Mouse (Mus musculus) embryonic facial prominence, embryonic 12.5 days (tissue): ENCODE data around the gene Fos. TPM values are rescaled to one million over a fixed set of nuclear protein-coding genes. Genes with fewer than 3 reads are reported as not detected.

Source experiments
- ATAC-seq: fragments of 200-750 bp; cut with Nextera tagmentation; 2 replicates; pipeline ENCODE4 v1.8.0; 2017; ENCODE audit not compliant: insufficient number of reproducible peaks, insufficient read depth, low FRiP score, low TSS enrichment
- H3K27ac ChIP-seq: fragments of 300-500 bp; sonication (generic); 2 replicates; pipeline ENCODE4 v1.5.1; 2016; ENCODE audit warnings: mild to moderate bottlenecking
- H3K27me3 ChIP-seq: fragments of 300-500 bp; sonication (generic); 2 replicates; pipeline ENCODE4 v1.6.1; 2016; ENCODE audit warnings: mild to moderate bottlenecking, moderate library complexity
- H3K36me3 ChIP-seq: fragments of 300-500 bp; sonication (generic); 2 replicates; pipeline ENCODE4 v1.6.1; 2016; ENCODE audit warnings: mild to moderate bottlenecking
- H3K4me1 ChIP-seq: fragments of 300-500 bp; sonication (generic); 2 replicates; pipeline ENCODE4 v1.6.1; 2016
- H3K4me2 ChIP-seq: fragments of 300-500 bp; sonication (generic); replicated peaks from 2 replicates; pipeline ENCODE4 v1.6.1; 2016; ENCODE audit warnings: mild to moderate bottlenecking, moderate library complexity
- H3K4me3 ChIP-seq: fragments of 300-500 bp; sonication (generic); 2 replicates; pipeline ENCODE4 v1.5.1; 2016; ENCODE audit warnings: mild to moderate bottlenecking
- H3K9ac ChIP-seq: fragments of 300-500 bp; sonication (generic); 2 replicates; pipeline ENCODE4 v1.6.1; 2016; ENCODE audit warnings: mild to moderate bottlenecking, moderate library complexity
- H3K9me3 ChIP-seq: fragments of 300-500 bp; sonication (generic); 2 replicates; pipeline ENCODE4 v1.6.1; 2016; ENCODE audit warnings: mild to moderate bottlenecking, moderate library complexity
- WGBS: fragments of 180-500 bp; shearing (Covaris S2); methylation state at CpG from one replicate; pipeline ENCODE4 v1.1.7; 2016; 5-methylcytosine and 5-hydroxymethylcytosine counted together
- polyA plus RNA-seq: library from polyadenylated mRNA; unstranded; fragments of >200 nt; fragmentation: Nextera tagmentation; extraction: Ambion mirVana; gene quantifications from 2 replicates; pipeline ENCODE4 v1.2.1, GENCODE M21; 2016

The Fos gene
- polyA plus RNA-seq: 2.3 and 3.5 TPM in 2 replicates

GRCm38 (mm10) chr12:85473481-85474297 lies at the start of gene Fos:
TSS of gene Fos (plus strand) at chr12:85473890.
- peak; percentile 88 for ATAC-seq

GRCm38 (mm10) chr12:85425721-85426120 lies 48.0 kb upstream of the Fos start:
- Histone ChIP-seq H3K4me3 (no peak overlapping the region), H3K9me3 (no peaks in the 10 kb centered on the region), H3K4me1 (no peaks in the 10 kb centered on the region), H3K27ac (no peak overlapping the region), H3K27me3 (no peaks in the 10 kb centered on the region), H3K9ac (no peak overlapping the region), H3K4me2 (no peak overlapping the region), H3K36me3 (no peaks in the 10 kb centered on the region)
- WGBS: 87% methylated on average over 11 of the region's 11 CpGs
- no peak for ATAC-seq

More at GRCm38 (mm10) chr12:85473481-85474297, at the start of gene Fos:
- Histone ChIP-seq H3K4me1 (peaks cover 24% of the 10 kb centered on the region; the same call in 1 of the 2 replicates), H3K4me2 (peak within 1 kb of the TSS; percentile 100), H3K27ac (peak within 1 kb of the TSS; percentile 74), H3K4me3 (peak within 1 kb of the TSS; percentile 58), H3K9me3 (no peaks in the 10 kb centered on the region), H3K9ac (peak within 1 kb of the TSS; percentile 51), H3K27me3 (peaks cover 29% of the 10 kb centered on the region), H3K36me3 (no peaks in the 10 kb centered on the region)
- WGBS: under 1% methylated on average over 55 of the region's 56 CpGs

DNA sequence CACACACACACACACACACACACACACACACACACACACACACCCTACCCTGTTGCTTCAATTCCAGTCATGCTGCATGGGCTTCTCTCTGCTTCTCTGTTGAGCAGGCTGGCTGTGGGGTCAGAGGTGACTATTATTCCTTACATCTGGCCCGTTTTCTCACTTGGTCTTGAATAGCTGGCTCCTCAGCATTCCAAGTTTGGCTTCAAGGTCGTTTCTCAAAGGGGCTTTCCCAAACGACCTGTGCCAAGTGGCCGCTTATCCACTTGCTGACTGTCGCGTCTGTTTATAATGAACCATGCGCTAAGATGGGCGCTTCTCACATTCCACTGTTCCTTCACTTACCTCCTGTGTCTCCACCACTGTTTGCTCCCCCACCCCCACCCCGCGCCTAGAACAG lies 47.6 kb upstream of the Fos start:
- WGBS: 53% methylated on average over 10 of the region's 10 CpGs

DNA sequence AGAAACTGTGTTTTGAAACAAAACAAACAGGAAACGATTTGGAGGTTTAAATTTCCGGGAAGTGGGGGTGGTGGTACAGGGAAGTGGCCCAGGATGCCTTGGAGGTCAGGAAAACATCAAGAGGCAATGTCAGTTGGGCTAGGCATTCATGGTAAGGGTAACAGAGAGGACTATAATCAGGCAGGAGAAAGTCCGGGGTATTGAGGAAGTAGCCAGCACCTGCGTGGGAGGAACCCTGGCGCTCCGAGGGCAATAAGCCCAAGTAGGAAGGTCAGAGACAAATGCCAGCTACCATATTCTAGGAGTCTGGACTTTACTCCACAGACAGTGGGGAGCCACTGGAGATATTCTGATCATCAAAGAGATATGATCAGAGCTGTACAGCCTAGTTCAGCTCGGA lies 45.9 kb upstream of the Fos start:
- no peaks in the 10 kb centered on the region for H3K27me3 ChIP-seq
- ATAC-seq: no peak
- no peaks in the 10 kb centered on the region for H3K9me3 ChIP-seq
- H3K4me3 ChIP-seq: no peak overlapping the region
- no peaks in the 10 kb centered on the region for H3K4me1 ChIP-seq
- H3K36me3 ChIP-seq: no peaks in the 10 kb centered on the region
- H3K4me2 ChIP-seq: no peak overlapping the region
- WGBS: 74% methylated on average over 7 of the region's 7 CpGs
- no peak overlapping the region for H3K9ac ChIP-seq
- no peak overlapping the region for H3K27ac ChIP-seq

More for the DNA sequence above, 47.6 kb upstream of the Fos start:
- Histone ChIP-seq H3K9ac (no peak overlapping the region), H3K36me3 (no peaks in the 10 kb centered on the region), H3K27ac (no peak overlapping the region), H3K4me1 (no peaks in the 10 kb centered on the region), H3K27me3 (no peaks in the 10 kb centered on the region), H3K4me2 (no peak overlapping the region), H3K4me3 (no peak overlapping the region), H3K9me3 (no peaks in the 10 kb centered on the region)
- no peak for ATAC-seq

GRCm38 (mm10) chr12:85429999-85430398 lies 43.7 kb upstream of the Fos start:
- no peaks in the 10 kb centered on the region for H3K27me3 ChIP-seq
- H3K9ac ChIP-seq: no peak overlapping the region
- H3K4me3 ChIP-seq: no peak overlapping the region
- peaks cover 14% of the 10 kb centered on the region for H3K4me1 ChIP-seq
- no peak for ATAC-seq
- no peak overlapping the region for H3K4me2 ChIP-seq
- no peaks in the 10 kb centered on the region for H3K9me3 ChIP-seq
- H3K27ac ChIP-seq: no peak overlapping the region
- WGBS: 71% methylated on average over 4 of the region's 4 CpGs
- H3K36me3 ChIP-seq: no peaks in the 10 kb centered on the region

DNA sequence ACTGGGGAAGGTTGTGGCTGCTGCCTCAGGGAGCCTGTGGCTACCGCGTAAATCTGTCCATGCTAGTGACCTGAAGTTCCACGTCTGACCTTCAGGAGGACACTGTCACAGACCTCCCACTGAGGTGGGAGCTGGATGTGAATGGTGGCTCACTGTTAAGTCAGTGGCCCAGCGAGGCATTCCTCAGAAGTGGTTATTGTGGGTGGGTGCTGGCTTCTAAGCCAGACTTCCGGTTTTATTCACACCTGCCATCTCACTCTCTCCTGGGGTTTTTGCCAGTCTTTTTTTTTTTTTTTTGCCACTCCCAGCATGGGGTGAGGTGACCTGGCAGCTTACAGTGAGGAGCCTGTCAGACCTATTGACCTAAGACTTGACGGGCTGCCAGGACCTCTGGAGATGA lies 43.3 kb upstream of the Fos start:
- WGBS: 42% methylated on average over 6 of the region's 6 CpGs

DNA sequence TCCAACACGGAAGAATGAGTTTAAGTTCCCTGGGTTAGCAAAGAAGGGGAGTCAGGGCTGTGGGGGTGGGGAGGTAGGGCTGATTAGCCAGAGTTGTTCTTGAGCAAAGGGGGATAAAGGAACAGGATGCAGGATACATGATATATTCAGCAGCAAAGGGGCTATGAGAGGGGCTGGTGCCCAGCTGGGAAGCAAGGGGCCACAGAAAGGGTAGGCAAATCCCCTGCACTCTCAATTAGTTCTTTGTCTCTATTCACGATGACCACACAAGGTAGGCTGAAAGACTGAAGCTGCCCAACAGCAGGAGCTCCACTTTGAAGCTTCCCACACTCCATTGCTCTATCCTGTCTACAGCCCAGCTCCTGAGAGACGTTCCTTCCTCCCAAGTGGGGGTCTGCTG lies 39.8 kb upstream of the Fos start:
- Histone ChIP-seq H3K4me2 (no peak overlapping the region), H3K4me3 (no peak overlapping the region), H3K27me3 (no peaks in the 10 kb centered on the region), H3K36me3 (no peaks in the 10 kb centered on the region), H3K9me3 (no peaks in the 10 kb centered on the region), H3K9ac (no peak overlapping the region), H3K4me1 (peaks cover 29% of the 10 kb centered on the region), H3K27ac (no peak overlapping the region)
- ATAC-seq: no peak
- WGBS: 9% methylated on average over 3 of the region's 3 CpGs

More for the DNA sequence above, 43.3 kb upstream of the Fos start:
- Histone ChIP-seq H3K4me3 (no peak overlapping the region), H3K9ac (no peak overlapping the region), H3K27me3 (no peaks in the 10 kb centered on the region), H3K27ac (no peak overlapping the region), H3K9me3 (no peaks in the 10 kb centered on the region), H3K36me3 (no peaks in the 10 kb centered on the region), H3K4me1 (peaks cover 14% of the 10 kb centered on the region), H3K4me2 (no peak overlapping the region)
- no peak for ATAC-seq

- Histone ChIP-seq H3K36me3 (no peaks in the 10 kb centered on the region), H3K4me1 (peaks cover 29% of the 10 kb centered on the region), H3K27me3 (no peaks in the 10 kb centered on the region), H3K27ac (no peak overlapping the region), H3K9ac (no peak overlapping the region), H3K9me3 (no peaks in the 10 kb centered on the region), H3K4me3 (no peak overlapping the region), H3K4me2 (no peak overlapping the region)
- WGBS: 47% methylated on average over 5 of the region's 5 CpGs
- no peak for ATAC-seq
Observed at GRCm38 (mm10) chr12:85434526-85434925, 39.2 kb upstream of the Fos start.

- peak; percentile 61 for ATAC-seq
- 64% methylated on average over 10 of the region's 10 CpGs for WGBS
Observed at GRCm38 (mm10) chr12:85436021-85436621, 37.6 kb upstream of the Fos start.

DNA sequence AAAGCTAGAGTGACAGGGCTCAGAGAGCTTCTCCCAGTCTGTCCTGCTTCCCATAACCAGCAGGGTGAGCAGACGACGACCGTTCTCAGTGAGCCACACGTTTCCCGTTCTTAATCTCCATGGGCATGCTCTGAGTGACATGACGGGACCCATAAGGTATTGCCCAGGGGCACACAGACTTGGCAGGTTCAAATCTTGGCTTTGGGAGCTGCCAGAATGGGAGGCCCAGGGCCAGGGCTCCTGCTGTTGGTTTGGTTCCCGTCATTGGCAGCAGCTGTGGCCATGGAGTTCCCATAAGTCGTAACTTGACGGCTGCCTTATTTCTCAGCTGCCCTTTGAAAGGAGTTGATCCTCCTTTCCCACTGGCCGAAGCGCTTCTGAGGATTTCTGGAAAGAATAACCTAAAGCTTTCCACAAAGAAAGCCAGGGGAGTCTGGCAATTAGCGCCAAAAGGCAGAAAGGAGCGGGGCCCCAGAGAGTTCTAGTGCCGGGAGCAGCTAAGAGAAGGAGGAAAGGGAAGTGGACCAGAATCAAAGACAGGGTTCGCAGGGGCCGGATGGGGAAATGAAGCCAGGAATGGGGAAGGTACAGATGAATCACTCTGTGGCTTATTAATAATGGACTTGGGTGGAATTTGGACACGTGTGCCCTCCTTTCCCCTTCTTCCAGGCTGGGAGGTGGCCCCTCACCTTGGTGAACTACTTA lies 36.4 kb upstream of the Fos start:
- H3K4me3 ChIP-seq: no peak overlapping the region
- H3K27ac ChIP-seq: no peak overlapping the region
- H3K9me3 ChIP-seq: no peaks in the 10 kb centered on the region

More at GRCm38 (mm10) chr12:85436021-85436621, 37.6 kb upstream of the Fos start:
- Histone ChIP-seq H3K4me3 (no peak overlapping the region), H3K9ac (no peak overlapping the region), H3K27me3 (no peaks in the 10 kb centered on the region), H3K4me1 (peaks cover 29% of the 10 kb centered on the region), H3K9me3 (no peaks in the 10 kb centered on the region), H3K4me2 (no peak overlapping the region), H3K36me3 (no peaks in the 10 kb centered on the region), H3K27ac (no peak overlapping the region)

DNA sequence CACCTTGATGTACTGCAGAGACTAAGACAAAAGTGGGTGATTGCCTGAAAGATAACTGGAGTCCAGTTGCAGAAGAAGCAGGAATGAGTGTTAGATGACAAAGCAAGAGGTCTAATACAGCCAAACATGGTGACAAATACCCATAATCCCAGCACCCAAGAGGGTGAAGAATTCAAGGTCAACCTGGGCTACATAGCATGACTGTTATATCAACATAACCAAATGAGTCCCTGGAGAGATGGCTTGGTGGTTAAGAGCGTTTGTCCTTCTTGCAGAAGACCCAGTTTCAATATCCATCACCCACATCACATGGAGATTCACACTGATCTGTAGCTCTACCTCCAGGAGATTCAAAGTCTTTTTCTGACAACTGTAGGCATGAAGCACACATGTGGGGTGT lies 30.2 kb upstream of the Fos start:
- no peak for ATAC-seq
- Histone ChIP-seq H3K4me1 (0 out of 2 replicates have a peak, but pooled peaks cover 8% of the 10 kb centered on the region), H3K27ac (no peak overlapping the region), H3K36me3 (no peaks in the 10 kb centered on the region), H3K9me3 (no peaks in the 10 kb centered on the region), H3K4me2 (no peak overlapping the region), H3K27me3 (no peaks in the 10 kb centered on the region), H3K9ac (no peak overlapping the region), H3K4me3 (no peak overlapping the region)
- 89% methylated on average over 1 of the region's 1 CpGs for WGBS

More for the DNA sequence above, 36.4 kb upstream of the Fos start:
- Histone ChIP-seq H3K36me3 (no peaks in the 10 kb centered on the region), H3K4me2 (no peak overlapping the region), H3K4me1 (peaks cover 29% of the 10 kb centered on the region), H3K9ac (no peak overlapping the region), H3K27me3 (no peaks in the 10 kb centered on the region)
- 53% methylated on average over 17 of the region's 17 CpGs for WGBS
- ATAC-seq: no peak
